Comparison of ENCODE assay signal across 8 mouse cellular contexts in the genomic region with DNA sequence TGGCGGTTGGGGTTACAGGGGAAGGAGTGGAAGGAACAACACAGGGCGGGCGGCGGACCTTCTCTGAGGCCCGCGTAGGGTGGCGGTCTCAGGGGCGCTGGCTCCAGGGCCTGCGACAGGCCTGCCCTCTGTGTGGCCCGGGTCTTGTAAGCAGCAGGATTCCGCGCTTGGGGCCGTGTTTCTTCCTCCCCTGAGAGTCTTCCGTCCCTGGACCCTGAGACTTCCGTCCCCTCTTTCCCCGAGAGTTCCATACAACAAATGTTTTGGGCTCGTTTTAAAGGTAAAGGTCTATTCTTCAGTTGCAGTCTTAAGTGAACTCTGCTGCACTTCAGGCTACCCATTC. TPM values are rescaled to one million over a fixed set of nuclear protein-coding genes. Genes with fewer than 3 reads are reported as not detected.
DNase-seq lines count a peak whose midpoint lies in the region; ATAC-seq and TF ChIP-seq lines count a peak whose summit lies in the region.

No protein-coding gene starts in this region.

- H3K36me3 ChIP-seq in heart, embryonic 12.5 days: peaks cover 28% of the 10 kb centered on the region
- peaks cover 41% of the 10 kb centered on the region for H3K36me3 ChIP-seq in G1E (replicated peaks)
- H3K36me3 ChIP-seq in forebrain, postnatal 0 days (ENCODE audit: insufficient read depth): peaks cover 18% of the 10 kb centered on the region

- ATAC-seq in heart, embryonic 12.5 days (ENCODE audit: insufficient number of reproducible peaks, low FRiP score): peak; percentile 80
- ATAC-seq in G1E (ENCODE audit: extremely low read depth, insufficient number of reproducible peaks, low FRiP score, poor library complexity, severe bottlenecking): 0 out of 2 replicates have a peak, but pooled peaks have one; percentile 11
- peak; percentile 76 for ATAC-seq in forebrain, postnatal 0 days
- ATAC-seq in megakaryocyte, adult 5-6 weeks (ENCODE audit: poor library complexity, severe bottlenecking): peak; percentile 65

- under 1% methylated on average over 17 of the region's 17 CpGs for whole genome bisulfite sequencing in heart, embryonic 12.5 days
- WGBS in forebrain, postnatal 0 days: 0% methylated on average over 17 of the region's 17 CpGs

- H3K4me2 ChIP-seq in heart, embryonic 12.5 days: peak overlapping the region; percentile 77
- H3K4me2 ChIP-seq in forebrain, postnatal 0 days (ENCODE audit: low read depth): peak overlapping the region; percentile 60

- peak overlapping the region; percentile 93 for H3K9ac ChIP-seq in heart, embryonic 12.5 days
- peak overlapping the region; percentile 80 for H3K9ac ChIP-seq in forebrain, postnatal 0 days

- no peaks in the 10 kb centered on the region for H3K27me3 ChIP-seq in heart, embryonic 12.5 days (replicated peaks)
- no peaks in the 10 kb centered on the region for H3K27me3 ChIP-seq in G1E (ENCODE audit: insufficient read depth, low read length)
- H3K27me3 ChIP-seq in forebrain, postnatal 0 days (ENCODE audit: insufficient read depth, low read length): no peaks in the 10 kb centered on the region

- DNase-seq in heart, postnatal 36 days: no peak
- peak; percentile 76 for DNase-seq in G1E (ENCODE audit: low spot score)
- DNase-seq in forebrain, postnatal 0 days: no peak
- DNase-seq in left cerebral cortex, postnatal 10 days (ENCODE audit: extremely low spot score in 1 of 2, low spot score in 2 of 2): no peak
- DNase-seq in adrenal gland, adult 18-20 months (ENCODE audit: low spot score in 2 of 2): no peak
- DNase-seq in retina, embryonic 14.5 days (ENCODE audit: low spot score): no peak

- intact Hi-C loops in heart, postnatal 36 days (cut with DNase I): loop anchor here (2.0 kb wide), 2 partner anchors 182 to 620 kb away; a partner anchor contains a TSS
- intact Hi-C loops in left cerebral cortex, postnatal 10 days (cut with DNase I): loop anchor here (2.0 to 5.0 kb wide), 3 partner anchors 54 to 680 kb away; a partner anchor contains a TSS

- peak overlapping the region; percentile 72 for H3K4me3 ChIP-seq in heart, embryonic 12.5 days
- peak overlapping the region; percentile 85 for H3K4me3 ChIP-seq in G1E (ENCODE audit: low read depth, low read length)
- peak overlapping the region; percentile 75 for H3K4me3 ChIP-seq in forebrain, postnatal 0 days (ENCODE audit: low read depth, low read length)

- H3K27ac ChIP-seq in heart, embryonic 12.5 days (ENCODE audit: poor library complexity, severe bottlenecking): peak overlapping the region; percentile 84
- peak overlapping the region; percentile 78 for H3K27ac ChIP-seq in forebrain, postnatal 0 days (ENCODE audit: low read depth, low read length)

- no peaks in the 10 kb centered on the region for H3K9me3 ChIP-seq in heart, embryonic 12.5 days (replicated peaks)
- H3K9me3 ChIP-seq in G1E (replicated peaks): no peaks in the 10 kb centered on the region
- no peaks in the 10 kb centered on the region for H3K9me3 ChIP-seq in forebrain, postnatal 0 days (ENCODE audit: low read length)

- TF ChIP-seq CTCF in G1E (IDR thresholded peaks at IDR 0.05; ENCODE audit: low read depth, low read length): no peak
- no peak for TF ChIP-seq CTCF in forebrain, postnatal 0 days (IDR thresholded peaks at IDR 0.05; ENCODE audit: low read depth)

- peaks cover 16% of the 10 kb centered on the region for H3K4me1 ChIP-seq in heart, embryonic 12.5 days (replicated peaks)
- H3K4me1 ChIP-seq in G1E (ENCODE audit: insufficient read depth, low read depth, low read length): peaks cover 31% of the 10 kb centered on the region
- H3K4me1 ChIP-seq in forebrain, postnatal 0 days (ENCODE audit: insufficient read depth): 0 out of 2 replicates have a peak, but pooled peaks cover 5% of the 10 kb centered on the region

RNA-seq across cellular contexts. Expression of a gene that starts 0.2 kb away (rescaled TPM):
- polyA plus RNA-seq in heart, embryonic 12.5 days (2016; fragmentation: Nextera tagmentation; extraction: Ambion mirVana): 45.2 and 48.6 TPM in 2 replicates
- total RNA-seq in heart, postnatal 36 days (2021): 10 to 100 TPM; 15.9 to 16.0 TPM
- total RNA-seq in G1E (2014; fragmentation: Nextera tagmentation): 46.3 and 50.1 TPM in 2 replicates
- 42.0 and 43.2 TPM in 2 replicates for total RNA-seq in G1E (2017)
- 36.4 and 42.7 TPM in 2 replicates for polyA plus RNA-seq in G1E (2012)
- 33.9 and 37.5 TPM in 2 replicates for total RNA-seq in forebrain, postnatal 0 days (2014; rRNA removed)
- polyA plus RNA-seq in forebrain, postnatal 0 days (2015; fragmentation: Nextera tagmentation; extraction: Ambion mirVana): 33.4 and 34.6 TPM in 2 replicates
- total RNA-seq in megakaryocyte, adult 5-6 weeks (2015): 21.5 and 25.4 TPM in 2 replicates
- total RNA-seq in megakaryocyte, adult 5-6 weeks (2017): 20.7 and 24.0 TPM in 2 replicates
- 10 to 100 TPM; 19.7 to 22.0 TPM for total RNA-seq in left cerebral cortex, postnatal 10 days (2021)
- 10 to 100 TPM; 22.3 to 23.5 TPM for total RNA-seq in adrenal gland, adult 18-20 months (2021)

RNA-seq across cellular contexts. Expression of a gene that starts 9.5 kb away (rescaled TPM):
- 0.05 TPM in 2 replicates for polyA plus RNA-seq in heart, embryonic 12.5 days (2016; fragmentation: Nextera tagmentation; extraction: Ambion mirVana)
- total RNA-seq in heart, postnatal 36 days (2021): under 1 TPM; 0.14 to 0.22 TPM
- total RNA-seq in G1E (2014; fragmentation: Nextera tagmentation) (not detected in 2 replicates), G1E (2017) (0.05 and 0.06 TPM in 2 replicates)
- not detected in 2 replicates for polyA plus RNA-seq in G1E (2012)
- 0.08 and 0.24 TPM in 2 replicates for total RNA-seq in forebrain, postnatal 0 days (2014; rRNA removed)
- 0.15 and 0.34 TPM in 2 replicates for polyA plus RNA-seq in forebrain, postnatal 0 days (2015; fragmentation: Nextera tagmentation; extraction: Ambion mirVana)
- not detected in 2 replicates for total RNA-seq in megakaryocyte, adult 5-6 weeks (2015)
- total RNA-seq in megakaryocyte, adult 5-6 weeks (2017): not detected in 2 replicates
- under 1 TPM in 1 of 2 experiments, not detected in 1; 0.21 TPM for total RNA-seq in left cerebral cortex, postnatal 10 days (2021)
- total RNA-seq in adrenal gland, adult 18-20 months (2021): not detected

Comparison
In these comparisons a context has a peak if more than half of its experiments do, and no peak if none do; other contexts are left out.
1. ATAC-seq: peak in every context shown above with its lines; median percentile 80 in heart, embryonic 12.5 days; 76 in forebrain, postnatal 0 days; 65 in megakaryocyte, adult 5-6 weeks; 11 in G1E.